Mouse (Mus musculus) E14TG2a.4 (cell line): ENCODE results near the gene Fcrla.
"Not testable (repeated sequence)": the region's sequence is repeated elsewhere in the genome, so short reads cannot be mapped to it uniquely, and the experiment has no call there.

Experiments used
- H3K27me3 ChIP-seq: 2 replicates; pipeline ENCODE4 v1.6.1; 2014; ENCODE audit warnings: low read length, control low read depth; ENCODE audit not compliant: insufficient read depth
- H3K36me3 ChIP-seq: 2 replicates; pipeline ENCODE4 v1.6.1; 2014; ENCODE audit warnings: low read length, control low read depth; ENCODE audit not compliant: insufficient read depth
- H3K4me1 ChIP-seq: replicated peaks from 2 replicates; pipeline ENCODE4 v1.6.1; 2014; ENCODE audit warnings: low read depth, low read length, control low read depth
- H3K4me3 ChIP-seq: replicated peaks from 2 replicates; pipeline ENCODE4 v1.5.1; 2014; ENCODE audit warnings: mild to moderate bottlenecking, low read length
- H3K9me3 ChIP-seq: 2 replicates; pipeline ENCODE4 v1.6.1; 2014; ENCODE audit warnings: low read length, control low read depth
- CTCF ChIP-seq: conservative IDR thresholded peaks from 2 replicates; pipeline ENCODE4 v1.5.1; 2014; ENCODE audit warnings: low read length
- NANOG ChIP-seq: IDR thresholded peaks from 2 replicates; pipeline ENCODE4 v1.6.1; 2014; ENCODE audit warnings: borderline replicate concordance, low read length, mixed read lengths
- POU5F1 ChIP-seq: IDR thresholded peaks from 2 replicates; pipeline ENCODE4 v1.6.1; 2014; ENCODE audit warnings: low read length, borderline replicate concordance

Gene Fcrla

DNA sequence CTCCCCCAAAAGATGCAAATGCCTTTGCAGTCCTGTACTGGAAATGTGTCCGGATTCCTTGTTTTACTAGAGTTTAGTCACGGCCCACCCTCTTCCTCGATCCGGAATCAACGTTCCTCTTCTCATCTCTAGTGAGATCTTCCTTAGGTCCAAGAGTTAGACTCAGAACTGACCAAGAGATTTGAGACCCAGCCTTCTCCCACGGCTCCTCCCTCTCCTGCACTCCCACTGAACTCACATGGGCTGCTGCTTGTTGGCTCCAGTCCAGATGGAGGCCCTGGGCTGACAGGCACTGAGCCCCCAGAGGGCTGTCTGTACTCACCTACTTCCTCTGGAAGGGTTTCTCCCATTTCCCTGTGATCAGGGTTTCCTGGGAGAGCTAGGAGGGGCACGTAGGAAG, 35.7 kb upstream of the Fcrla start:
- Histone ChIP-seq H3K36me3 (no peaks in the 10 kb centered on the region), H3K4me1 (peaks cover 59% of the 10 kb centered on the region), H3K9me3 (no peaks in the 10 kb centered on the region), H3K27me3 (no peaks in the 10 kb centered on the region), H3K4me3 (peak overlapping the region; percentile 17; the same call in 1 of the 2 replicates)
- no peak for TF ChIP-seq NANOG
- no peak for TF ChIP-seq POU5F1
- TF ChIP-seq CTCF, result no peak

DNA sequence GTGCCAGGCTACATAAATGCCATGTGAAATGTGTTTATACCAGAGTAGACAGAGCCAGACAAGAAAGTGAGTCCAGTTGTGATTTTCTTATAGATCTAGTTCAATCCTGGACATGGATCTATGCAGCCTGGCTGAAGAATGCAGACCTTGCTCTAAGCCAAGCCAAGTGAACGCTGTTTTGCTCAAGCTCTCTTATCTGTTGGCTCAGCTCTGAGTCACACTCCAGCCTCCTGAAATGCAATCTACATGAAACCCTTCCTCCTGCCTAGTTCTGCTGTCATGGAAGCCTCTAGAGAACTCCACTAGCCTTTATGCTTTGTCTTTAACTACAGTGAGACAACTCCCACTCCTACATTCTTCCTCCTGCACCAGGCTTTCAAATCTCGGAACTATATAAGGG, 34.9 kb upstream of the Fcrla start:
- Histone ChIP-seq H3K4me3 (no peak overlapping the region), H3K9me3 (no peaks in the 10 kb centered on the region), H3K36me3 (no peaks in the 10 kb centered on the region), H3K27me3 (no peaks in the 10 kb centered on the region), H3K4me1 (peaks cover 51% of the 10 kb centered on the region)
- TF ChIP-seq NANOG (no peak), POU5F1 (no peak), CTCF (no peak)

DNA sequence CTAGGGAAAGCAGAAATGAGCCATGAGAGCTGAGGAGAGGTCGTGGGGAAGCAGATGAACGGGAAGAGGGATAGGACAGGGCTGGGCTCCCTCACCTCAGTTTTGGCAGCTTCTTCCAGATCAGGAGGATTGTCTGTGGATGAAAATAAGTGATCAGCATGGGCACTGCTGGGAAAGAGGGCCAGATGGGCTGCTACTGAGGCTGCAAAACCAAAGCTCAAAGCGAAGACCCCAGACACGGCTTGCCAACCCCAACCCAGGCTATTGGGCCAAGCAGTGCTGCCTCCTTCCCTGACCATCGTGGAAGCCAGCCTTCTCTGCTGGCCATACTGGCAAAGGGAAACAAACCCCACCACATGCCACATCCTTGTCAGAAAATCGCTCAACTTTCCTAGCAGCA, 33.7 kb upstream of the Fcrla start:
- no peak overlapping the region for H3K4me3 ChIP-seq
- H3K9me3 ChIP-seq, result no peaks in the 10 kb centered on the region
- no peaks in the 10 kb centered on the region for H3K27me3 ChIP-seq
- no peaks in the 10 kb centered on the region for H3K36me3 ChIP-seq
- H3K4me1 ChIP-seq, result peaks cover 41% of the 10 kb centered on the region
- no peak for TF ChIP-seq CTCF
- no peak for TF ChIP-seq NANOG
- no peak for TF ChIP-seq POU5F1

DNA sequence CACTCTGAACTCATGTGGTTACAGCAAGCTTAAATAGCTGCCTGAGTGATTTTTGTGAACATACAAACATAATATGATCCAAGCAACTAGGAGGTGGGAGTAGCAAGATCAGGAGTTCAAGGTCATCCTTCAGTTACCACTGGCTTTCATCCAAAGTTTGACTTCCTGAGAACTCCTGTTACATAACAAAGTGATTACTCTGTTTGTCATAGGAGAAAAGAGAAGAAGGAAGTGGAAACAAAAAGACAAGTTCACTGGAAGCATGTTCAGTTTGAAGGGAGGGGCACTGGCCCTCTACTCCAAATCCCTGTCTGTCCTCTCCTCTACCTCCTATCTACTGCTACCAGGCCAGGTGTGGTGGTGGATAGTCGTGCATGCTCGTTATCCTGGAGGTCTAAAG, 32.4 kb upstream of the Fcrla start:
- Histone ChIP-seq H3K4me3 (no peak overlapping the region), H3K27me3 (no peaks in the 10 kb centered on the region), H3K36me3 (no peaks in the 10 kb centered on the region), H3K4me1 (peaks cover 39% of the 10 kb centered on the region), H3K9me3 (no peaks in the 10 kb centered on the region)
- TF ChIP-seq CTCF (no peak), POU5F1 (no peak), NANOG (no peak)

DNA sequence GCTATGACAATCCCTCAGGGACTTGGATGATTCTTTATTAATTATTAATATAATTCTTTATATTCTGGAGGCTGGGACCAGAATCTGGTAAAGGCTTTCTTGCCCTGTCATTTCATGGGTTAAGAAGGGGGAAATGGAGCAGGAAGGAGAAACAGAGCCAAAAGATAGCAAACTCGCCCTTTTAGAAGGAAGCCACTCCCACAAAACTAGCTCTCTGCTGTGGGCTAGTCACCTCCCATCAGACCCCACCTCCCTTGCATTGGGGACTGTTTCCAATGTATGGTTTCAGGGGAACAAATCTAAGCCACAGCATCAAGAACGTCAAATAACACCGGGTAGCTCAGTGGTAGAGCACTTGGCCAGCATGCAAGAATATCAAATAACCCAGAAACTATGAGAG, 30.8 kb upstream of the Fcrla start:
- Histone ChIP-seq H3K9me3 (no peaks in the 10 kb centered on the region), H3K36me3 (no peaks in the 10 kb centered on the region), H3K27me3 (no peaks in the 10 kb centered on the region), H3K4me1 (peaks cover 29% of the 10 kb centered on the region), H3K4me3 (no peak overlapping the region)
- TF ChIP-seq POU5F1 (no peak), CTCF (no peak), NANOG (no peak)

DNA sequence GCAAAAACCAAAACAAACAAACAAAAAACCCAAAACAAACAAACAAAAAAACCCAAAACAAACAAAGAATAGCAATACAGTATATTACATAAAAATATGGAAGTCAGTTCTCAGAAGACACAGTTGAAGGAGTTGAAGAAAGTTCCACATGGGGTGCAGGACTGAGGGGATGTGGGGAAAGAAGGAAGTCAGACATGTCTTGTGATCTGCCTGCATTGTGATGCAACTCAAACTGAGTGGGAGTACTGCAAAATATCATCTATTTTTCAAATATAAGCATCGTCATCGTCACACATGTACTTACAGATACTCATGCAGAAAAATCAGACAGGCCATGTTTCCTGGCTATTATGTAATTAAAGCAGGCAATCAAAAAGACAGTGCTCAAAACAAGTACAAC, 25.8 kb upstream of the Fcrla start:
- Histone ChIP-seq H3K4me3 (no peak overlapping the region), H3K4me1 (peaks cover 6% of the 10 kb centered on the region; the same call in 1 of the 2 replicates), H3K27me3 (no peaks in the 10 kb centered on the region), H3K9me3 (no peaks in the 10 kb centered on the region), H3K36me3 (no peaks in the 10 kb centered on the region)
- TF ChIP-seq CTCF, result no peak
- no peak for TF ChIP-seq POU5F1
- TF ChIP-seq NANOG, result no peak

DNA sequence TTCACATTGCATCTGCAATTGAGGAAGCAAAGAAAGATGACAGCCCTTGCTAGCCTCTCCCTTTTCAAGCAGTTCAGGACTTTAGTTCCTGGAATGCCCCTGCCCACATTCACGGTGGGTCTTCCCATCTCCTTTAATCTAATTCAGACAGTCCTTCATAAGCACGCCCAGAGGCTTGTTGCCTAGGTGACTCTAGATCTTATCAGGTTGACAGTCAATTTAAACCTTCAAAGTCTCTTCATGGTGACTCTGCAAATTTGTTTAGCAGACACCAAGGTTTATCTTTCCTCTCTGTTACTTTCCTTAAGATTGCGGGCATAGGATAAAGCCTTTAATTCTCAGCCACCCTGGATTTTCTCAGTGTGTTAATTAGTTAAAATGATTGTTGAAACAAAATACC, 23.4 kb upstream of the Fcrla start:
- Histone ChIP-seq H3K9me3 (no peaks in the 10 kb centered on the region), H3K4me1 (peaks cover 6% of the 10 kb centered on the region; the same call in 1 of the 2 replicates), H3K36me3 (no peaks in the 10 kb centered on the region), H3K27me3 (no peaks in the 10 kb centered on the region), H3K4me3 (no peak overlapping the region)
- TF ChIP-seq POU5F1, result no peak
- no peak for TF ChIP-seq NANOG
- TF ChIP-seq CTCF, result no peak

DNA sequence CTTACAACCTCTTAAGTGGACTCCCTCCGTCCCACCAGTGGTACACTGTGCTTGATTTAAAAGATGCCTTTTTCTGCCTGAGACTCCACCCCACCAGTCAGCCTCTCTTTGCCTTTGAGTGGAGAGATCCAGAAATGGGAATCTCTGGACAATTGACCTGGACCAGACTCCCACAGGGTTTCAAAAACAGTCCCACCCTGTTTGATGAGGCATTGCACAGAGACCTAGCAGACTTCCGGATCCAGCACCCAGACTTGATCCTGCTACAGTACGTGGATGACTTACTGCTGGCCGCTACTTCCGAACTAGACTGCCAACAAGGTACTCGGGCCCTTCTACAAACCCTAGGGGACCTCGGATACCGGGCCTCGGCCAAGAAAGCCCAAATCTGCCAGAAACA, 17.5 kb upstream of the Fcrla start:
- not testable (repeated sequence) for H3K9me3 ChIP-seq, H3K36me3 ChIP-seq, H3K4me3 ChIP-seq, H3K27me3 ChIP-seq, H3K4me1 ChIP-seq

DNA sequence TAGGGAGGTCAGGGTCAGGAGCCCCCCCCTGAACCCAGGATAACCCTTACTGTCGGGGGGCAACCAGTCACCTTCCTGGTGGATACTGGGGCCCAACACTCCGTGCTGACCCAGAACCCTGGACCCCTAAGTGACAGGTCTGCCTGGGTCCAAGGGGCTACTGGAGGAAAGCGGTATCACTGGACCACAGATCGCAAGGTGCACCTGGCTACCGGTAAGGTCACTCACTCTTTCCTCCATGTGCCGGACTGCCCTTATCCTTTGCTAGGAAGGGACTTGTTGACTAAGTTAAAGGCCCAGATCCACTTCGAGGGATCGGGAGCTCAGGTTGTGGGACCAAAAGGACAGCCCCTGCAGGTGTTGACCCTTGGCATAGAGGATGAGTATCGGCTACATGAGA, 16.8 kb upstream of the Fcrla start:
- H3K27me3 ChIP-seq, result not testable (repeated sequence)

DNA sequence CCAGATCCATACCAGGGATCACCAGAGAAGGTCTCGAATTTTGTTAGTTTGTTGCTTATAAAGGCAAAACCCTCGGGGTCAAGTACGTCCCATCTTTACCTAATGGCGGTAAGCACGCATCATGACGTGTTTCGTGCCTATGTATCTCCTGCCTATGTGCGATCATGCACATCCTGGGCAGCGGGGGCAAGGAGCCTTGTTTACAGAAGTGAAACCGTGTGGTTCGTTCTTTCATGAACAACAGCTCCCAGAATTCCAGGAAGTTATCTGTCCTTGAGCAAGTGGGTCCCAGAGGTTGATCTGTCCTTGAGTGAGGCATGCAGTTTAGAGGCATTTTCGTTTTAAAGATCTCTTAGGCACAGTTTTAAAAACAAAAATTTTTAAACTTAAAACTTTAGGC, 11.9 kb upstream of the Fcrla start:
- Histone ChIP-seq H3K36me3 (no peaks in the 10 kb centered on the region), H3K4me3 (no peak overlapping the region), H3K9me3 (no peaks in the 10 kb centered on the region), H3K27me3 (no peaks in the 10 kb centered on the region), H3K4me1 (no peaks in the 10 kb centered on the region)
- TF ChIP-seq NANOG, result no peak
- no peak for TF ChIP-seq POU5F1
- no peak for TF ChIP-seq CTCF

More for the DNA sequence above, 16.8 kb upstream of the Fcrla start:
- not testable (repeated sequence) for H3K9me3 ChIP-seq, H3K4me3 ChIP-seq, H3K36me3 ChIP-seq, H3K4me1 ChIP-seq
